Mouse (Mus musculus): ENCODE results near the gene Tubgcp2.

Tubgcp2 gene

DNA sequence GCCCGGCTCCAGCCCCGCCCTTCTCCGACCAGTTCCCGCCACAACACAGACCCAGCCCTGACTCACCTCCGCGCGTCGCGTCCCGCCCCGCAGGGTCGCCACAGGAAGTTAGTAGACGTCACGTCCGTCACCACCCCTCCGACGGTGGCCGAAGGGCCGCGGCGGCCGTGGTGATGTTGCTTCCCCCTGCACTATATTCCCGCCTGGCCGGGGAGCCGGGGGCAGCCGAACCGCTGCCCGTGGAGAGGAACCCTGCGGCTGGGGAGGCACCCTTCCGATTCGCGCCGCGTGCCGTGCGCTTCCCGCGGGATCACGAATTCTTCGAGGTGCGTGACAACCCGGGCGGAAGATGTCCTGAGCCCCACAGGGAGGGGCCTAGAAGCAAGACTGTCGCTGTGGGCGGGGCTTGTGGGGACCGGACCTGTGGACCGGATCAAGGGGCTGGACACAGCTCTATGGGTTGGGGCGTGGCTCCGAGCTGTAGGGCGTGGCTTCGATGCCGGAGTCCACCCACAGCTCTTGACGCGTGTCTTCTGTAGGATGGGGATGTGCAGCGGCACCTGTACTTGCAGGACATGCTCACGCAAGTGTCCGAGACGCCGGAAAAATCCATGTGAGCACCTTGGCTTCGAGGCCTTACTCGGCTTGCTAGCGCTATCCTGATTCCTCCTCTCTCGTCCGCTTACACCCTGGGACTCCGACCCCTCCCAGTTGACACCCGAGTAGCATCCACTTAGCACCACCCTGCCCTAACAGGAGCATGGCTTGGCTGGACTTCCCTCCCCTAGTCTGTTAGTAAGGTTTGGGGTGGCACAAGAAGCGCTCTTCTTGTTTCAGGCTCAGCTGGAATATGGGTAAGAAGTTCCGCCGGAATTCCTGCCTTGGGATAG lies at the start of gene Tubgcp2, which contains the start of gene Zfp511:
Gene Tubgcp2, minus strand, starts transcription at position 389 of the 890 bp plus-strand sequence.
Gene Zfp511, plus strand, starts transcription at position 111 of the 890 bp plus-strand sequence.
- peak; percentile 94 for DNase-seq (ENCODE audit: low read depth)

DNA sequence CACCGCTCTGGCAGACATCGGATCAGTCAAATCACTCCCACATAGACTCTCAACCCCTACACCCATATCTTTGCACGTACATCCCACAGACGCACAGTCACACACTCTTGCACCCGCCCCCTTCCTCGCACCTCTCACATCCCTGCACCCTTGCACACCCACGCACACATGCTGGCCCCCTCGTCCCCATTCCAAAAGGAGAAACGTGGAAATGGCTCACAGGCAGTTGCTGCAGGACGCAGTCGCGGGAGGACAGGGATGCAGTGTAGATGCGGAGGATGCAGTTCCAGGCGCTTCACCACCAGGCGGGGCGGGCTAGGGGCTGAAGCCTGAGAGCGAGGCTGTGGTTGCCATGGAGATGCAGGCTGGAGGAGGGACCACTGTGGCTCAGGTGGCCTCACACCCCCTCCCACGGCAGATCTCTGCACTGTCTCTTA lies 45.8 kb upstream of the Tubgcp2 start, which contains the start of gene Caly:
Gene Caly, minus strand, starts transcription at position 307 of the 437 bp plus-strand sequence.
- DNase-seq (ENCODE audit: low read depth): peak; percentile 69

GRCm38 (mm10) chr7:140081408-140082241 lies 45.2 kb upstream of the Tubgcp2 start:
- DNase-seq (ENCODE audit: low read depth): no peak

GRCm38 (mm10) chr7:140080503-140081156 lies 44.2 kb upstream of the Tubgcp2 start:
- DNase-seq (ENCODE audit: low read depth): peak; percentile 88

- DNase-seq (ENCODE audit: low read depth): peak; percentile 86
These were observed 42.2 kb upstream of the Tubgcp2 start for GRCm38 (mm10) chr7:140078711-140079110.

DNA sequence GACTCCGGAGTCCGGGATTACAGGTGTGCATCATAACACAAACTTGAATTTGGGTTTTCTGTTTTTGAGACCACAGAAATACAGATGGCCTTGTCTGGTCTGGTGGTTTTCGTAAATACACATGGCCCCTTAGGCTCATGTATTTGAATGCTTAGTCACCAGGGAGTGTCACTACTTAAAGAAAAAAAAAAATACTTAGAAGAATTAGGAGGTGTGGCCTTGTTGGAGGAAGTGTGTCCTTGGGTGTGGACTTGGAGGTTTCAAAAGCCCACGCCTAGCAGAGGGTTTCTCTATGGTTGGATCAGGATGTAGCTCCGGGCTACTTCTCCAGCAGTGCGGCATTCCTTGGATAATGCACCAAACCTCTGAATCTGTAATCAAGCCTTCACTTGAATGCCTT lies 41.2 kb upstream of the Tubgcp2 start:
- DNase-seq (ENCODE audit: low read depth): no peak

DNA sequence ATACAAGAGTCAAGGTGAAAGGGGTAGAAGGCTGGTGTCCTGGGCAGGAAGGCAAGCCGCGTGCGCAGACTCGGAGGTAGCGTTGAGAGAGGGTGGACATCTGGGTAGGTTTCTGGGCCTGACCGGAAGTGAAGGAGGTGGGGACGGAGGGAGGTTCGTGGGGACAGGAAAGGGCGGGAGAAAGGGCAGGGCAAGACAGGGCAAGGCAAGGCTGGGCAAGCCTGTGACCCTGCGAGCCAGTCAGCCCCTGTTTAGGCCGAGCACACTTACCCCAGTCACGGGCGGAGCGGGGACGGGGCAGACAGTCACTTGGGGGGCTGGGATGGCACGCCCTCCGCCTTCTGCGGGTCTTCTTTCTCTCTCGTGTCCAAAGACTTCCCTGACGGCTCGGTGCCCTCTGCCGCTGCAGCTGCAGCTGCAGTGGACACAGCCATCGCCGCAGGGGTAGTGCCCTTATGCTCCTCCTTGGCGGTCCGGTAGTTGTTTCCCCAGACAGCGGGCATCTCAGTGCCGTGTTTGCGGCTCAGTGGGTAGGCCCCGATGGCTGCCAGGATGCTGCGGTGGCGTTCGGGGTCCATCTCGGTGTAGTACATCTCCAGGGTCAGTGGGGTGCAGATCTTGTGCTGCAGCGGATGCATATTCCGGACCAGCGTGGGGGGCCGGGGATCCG lies 33.7 kb upstream of the Tubgcp2 start:
- no peak for DNase-seq (ENCODE audit: low read depth)

DNA sequence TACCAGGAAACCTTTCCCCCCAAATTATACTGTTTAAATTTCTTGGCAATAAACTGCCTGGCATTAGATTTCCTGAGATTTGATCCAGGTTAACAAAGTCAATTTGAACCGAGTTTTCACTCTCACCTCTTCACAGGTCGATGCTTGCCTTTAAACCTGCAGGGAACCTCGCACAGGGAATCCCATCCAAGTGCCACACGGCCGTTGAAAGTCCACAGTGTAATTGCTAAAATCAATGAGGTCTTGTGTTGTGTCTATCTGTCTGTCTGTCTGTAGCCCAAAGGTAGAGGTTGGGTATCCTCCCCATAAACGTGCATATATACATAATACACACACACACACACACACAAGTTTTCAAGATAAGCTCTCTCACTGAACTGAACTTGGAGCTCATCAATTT lies 30.9 kb upstream of the Tubgcp2 start:
- DNase-seq (ENCODE audit: low read depth): no peak

DNA sequence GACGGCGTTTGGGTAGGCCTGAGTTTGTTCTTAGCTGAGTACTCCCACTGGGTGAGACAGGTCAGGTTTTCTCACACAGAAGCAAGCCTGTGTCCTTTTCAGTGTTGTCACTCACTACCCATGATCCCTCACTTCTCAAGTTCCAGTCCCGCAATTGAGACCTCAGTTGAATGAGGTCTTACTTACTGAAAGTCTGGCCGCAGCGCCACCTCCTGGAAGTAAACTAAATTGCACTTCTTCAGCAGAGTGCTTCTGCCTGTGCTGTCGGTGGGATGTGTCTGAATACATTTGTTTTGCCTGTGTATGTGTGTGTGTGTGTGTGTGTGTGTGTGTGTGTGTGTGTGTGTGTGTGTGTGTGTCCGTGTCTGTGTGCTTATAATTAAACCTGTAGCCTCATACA lies 26.6 kb upstream of the Tubgcp2 start:
- DNase-seq (ENCODE audit: low read depth): peak; percentile 86

GRCm38 (mm10) chr7:140062307-140062706 lies 25.8 kb upstream of the Tubgcp2 start:
- peak; percentile 36 for DNase-seq (ENCODE audit: low read depth)

DNA sequence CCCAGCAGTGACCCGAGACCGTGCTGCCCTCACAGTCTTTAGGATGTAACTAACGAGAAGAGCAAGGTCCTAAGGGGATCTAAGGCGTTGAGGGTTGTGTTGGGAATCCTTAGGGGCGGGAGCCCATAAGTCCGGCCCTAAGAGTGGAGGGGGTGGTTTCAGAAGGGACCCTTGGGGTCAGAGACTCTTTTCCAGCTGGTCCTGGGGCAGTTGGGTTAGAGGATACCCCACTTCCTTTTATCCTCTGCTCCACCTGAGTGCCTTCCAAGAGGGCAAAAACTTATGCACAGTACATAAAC lies 25.3 kb upstream of the Tubgcp2 start:
- DNase-seq (ENCODE audit: low read depth): no peak

DNA sequence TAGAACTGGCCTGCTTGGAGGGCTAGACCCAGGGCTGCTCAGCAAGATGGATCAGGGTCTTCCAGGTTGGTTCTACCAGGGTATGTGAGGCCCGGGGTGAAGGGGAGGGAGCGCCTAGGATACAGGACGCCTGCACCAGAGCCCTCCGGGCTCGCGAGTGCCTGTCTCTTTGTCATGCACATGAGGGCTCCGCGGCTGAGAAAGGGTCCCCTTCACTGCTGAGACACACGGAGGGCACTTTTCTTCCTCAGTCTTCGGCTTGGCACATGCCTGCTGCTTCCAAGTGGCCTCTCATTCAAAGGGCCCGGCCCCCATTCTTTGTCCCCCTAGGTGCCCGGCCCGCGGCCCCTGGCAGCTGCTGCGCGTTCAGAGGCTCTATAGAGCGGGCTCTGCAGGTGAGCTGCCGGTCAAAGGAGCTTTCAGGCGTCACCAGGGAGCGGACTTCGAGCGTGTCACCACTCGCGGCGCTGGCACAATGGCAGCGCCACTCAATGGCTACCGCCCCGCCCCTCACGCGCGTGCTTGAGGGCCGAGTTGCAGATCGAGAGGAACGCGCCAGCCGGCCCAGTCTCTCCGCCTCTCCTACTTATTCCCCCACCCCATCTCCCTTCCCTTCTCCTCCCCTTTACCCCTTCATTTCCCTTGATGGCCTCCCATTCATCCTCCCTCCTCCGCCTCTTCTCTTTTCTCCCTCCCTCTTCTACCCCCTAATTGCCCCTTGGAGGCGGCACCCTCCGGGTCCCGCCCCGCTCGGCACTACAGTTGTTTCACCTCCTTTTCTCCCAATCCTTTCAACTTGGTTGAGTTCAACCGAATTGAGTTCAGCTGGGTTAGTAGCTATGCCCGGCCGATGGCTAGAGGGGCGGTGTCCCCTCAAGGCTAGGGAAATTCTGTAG lies 24.7 kb upstream of the Tubgcp2 start:
- DNase-seq (ENCODE audit: low read depth): peak; percentile 28

GRCm38 (mm10) chr7:140059601-140060000 lies 23.1 kb upstream of the Tubgcp2 start:
- DNase-seq (ENCODE audit: low read depth): no peak

DNA sequence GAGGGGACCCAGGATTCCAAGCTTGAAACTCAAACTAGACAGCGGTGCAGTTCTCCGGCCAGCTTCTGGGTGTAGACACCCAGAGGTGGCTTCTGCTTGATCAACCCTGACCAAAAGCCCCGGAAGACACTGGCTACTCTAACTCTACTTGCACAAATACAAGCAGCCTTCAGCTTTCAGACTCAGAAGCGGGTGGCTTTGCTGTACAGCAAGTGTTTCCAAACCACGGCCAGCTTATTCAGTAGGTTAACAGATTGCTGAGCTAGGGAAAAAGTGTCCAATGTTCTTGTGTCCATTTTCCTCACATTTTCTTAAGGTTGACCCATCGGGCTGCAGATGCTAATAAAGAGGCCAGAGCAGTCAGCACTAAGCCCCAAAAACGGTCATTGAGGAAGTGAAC lies 22.1 kb upstream of the Tubgcp2 start:
- no peak for DNase-seq (ENCODE audit: low read depth)

DNA sequence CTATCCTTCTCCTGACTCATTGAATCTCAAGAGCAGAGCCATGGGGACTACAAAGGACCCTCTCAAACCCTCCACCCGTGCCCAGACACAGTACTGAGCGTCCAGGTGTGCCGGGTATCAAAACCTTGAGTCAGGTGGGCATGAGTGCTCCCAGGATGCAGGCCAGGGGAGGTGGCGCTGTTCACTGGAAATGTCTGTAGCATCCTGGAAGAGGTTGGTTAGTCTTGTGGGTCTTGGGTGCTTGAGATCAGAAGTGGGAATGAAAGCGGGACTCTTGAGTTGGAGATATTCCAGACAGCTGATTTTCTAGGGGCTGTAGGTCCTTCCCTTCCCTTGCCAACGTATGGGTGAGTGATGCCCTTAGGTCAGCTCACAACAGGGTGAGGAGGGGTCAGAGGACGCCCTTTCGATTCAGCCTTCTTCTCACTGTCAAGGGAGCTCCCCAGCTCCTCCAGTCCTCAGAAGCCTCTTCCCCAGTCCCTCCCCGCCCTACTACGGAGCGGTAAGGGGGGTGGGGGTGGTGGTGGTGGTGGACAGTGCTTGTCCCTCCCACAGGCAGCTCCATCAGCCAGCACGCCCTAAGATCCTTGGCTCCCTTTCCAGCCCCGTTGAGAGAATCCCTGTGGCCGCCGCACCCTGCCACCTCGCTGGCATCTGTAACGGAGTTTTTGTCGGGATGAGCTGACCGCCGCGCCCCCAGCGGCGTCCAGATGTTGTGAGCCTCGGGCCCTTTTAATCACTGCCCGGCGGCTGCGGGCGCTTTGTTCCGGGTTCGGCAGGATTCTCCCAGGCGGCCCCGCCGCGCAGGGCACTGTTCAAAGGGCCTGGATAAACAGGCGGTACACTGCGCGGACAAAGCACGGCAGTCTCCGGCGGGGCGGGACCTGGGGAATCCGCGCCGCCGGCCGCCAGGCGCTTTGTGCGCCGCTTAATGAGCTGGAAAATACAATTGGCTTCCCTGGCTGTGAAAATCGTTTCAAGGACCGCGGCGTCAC lies 21.2 kb upstream of the Tubgcp2 start:
- no peak for DNase-seq (ENCODE audit: low read depth)

- no peak for DNase-seq (ENCODE audit: low read depth)
These were observed 17.7 kb upstream of the Tubgcp2 start for GRCm38 (mm10) chr7:140054124-140054523.

GRCm38 (mm10) chr7:140049115-140049689 lies 12.7 kb upstream of the Tubgcp2 start:
- DNase-seq (ENCODE audit: low read depth): peak; percentile 61

DNA sequence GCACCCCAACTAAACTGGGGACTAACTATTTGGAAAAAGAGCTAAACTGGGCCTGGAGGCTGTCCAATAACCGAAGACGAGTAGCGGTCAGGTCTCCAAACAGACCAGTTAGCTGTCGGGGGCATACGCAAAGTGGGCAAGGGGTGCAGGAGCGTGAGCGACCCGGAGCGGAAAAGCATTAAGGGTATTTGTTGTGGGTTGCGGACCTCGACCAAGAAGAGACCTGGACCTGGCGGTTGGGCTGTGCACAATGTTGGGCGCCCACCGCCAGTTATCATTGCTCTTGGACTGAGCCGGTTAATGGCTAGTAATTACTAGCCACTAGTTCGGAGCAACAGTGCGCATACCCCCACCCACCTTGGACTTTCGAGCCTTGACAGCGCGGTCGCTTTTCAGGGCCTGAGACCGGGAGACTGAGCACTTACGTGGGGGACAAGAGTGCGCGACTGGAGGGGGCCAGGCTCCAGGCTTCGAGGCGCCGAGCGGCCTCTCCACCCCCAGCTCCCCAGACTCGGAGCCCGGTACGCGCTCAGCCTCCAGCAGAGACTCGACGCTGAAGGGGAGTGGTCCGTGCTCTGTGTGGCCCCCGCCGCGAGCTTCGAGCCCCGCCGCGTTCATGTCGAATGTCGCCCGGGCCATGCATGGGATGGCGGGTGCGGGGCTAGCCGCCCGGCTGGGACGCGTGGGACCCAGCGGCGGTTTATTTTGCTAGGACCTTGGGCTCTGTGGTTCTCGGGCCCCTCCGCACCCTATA lies 12.1 kb upstream of the Tubgcp2 start, which contains the start of gene Msx3:
Gene Msx3, minus strand, starts transcription at position 729 of the 754 bp plus-strand sequence.
- DNase-seq (ENCODE audit: low read depth): no peak

All from induced T-regulatory cell, adult 2 months (primary cell).